Mouse (Mus musculus): ENCODE data around the gene Abca8a.

GRCm38 (mm10) chr11:110091328-110091727 is 4.5 kb downstream of the Abca8a start:
- TF ChIP-seq ZNF384 (IDR thresholded peaks at IDR 0.05; ENCODE audit: low read depth, low read length) (no peak), MAFK (IDR thresholded peaks at IDR 0.05; ENCODE audit: insufficient read depth, low read depth, low read length) (no peak)
